Mouse (Mus musculus): ENCODE results near the gene Stil. TPM values are rescaled to one million over a fixed set of nuclear protein-coding genes. Genes with fewer than 3 reads are reported as not detected.

Gene Stil
- polyA plus RNA-seq, 1 experiment from 2014 or later = 16.6 TPM

- Histone ChIP-seq H3K9ac (no peak overlapping the region), H3K4me2 (no peak overlapping the region), H3K4me1 (peaks cover 26% of the 10 kb centered on the region), H3K4me3 (no peak overlapping the region), H3K27me3 (no peaks in the 10 kb centered on the region), H3K9me3 (no peaks in the 10 kb centered on the region), H3K27ac (peak overlapping the region; percentile 84), H3K36me3 (no peaks in the 10 kb centered on the region)
- 45% methylated on average over 3 of the region's 3 CpGs for WGBS
- peak; percentile 20; the same call in 1 of the 2 replicates for ATAC-seq (ENCODE audit: borderline replicate concordance, extremely low read depth, low FRiP score, low TSS enrichment)
Measured at GRCm38 (mm10) chr4:115086763-115087415, 86.9 kb downstream of the Stil start.

DNA sequence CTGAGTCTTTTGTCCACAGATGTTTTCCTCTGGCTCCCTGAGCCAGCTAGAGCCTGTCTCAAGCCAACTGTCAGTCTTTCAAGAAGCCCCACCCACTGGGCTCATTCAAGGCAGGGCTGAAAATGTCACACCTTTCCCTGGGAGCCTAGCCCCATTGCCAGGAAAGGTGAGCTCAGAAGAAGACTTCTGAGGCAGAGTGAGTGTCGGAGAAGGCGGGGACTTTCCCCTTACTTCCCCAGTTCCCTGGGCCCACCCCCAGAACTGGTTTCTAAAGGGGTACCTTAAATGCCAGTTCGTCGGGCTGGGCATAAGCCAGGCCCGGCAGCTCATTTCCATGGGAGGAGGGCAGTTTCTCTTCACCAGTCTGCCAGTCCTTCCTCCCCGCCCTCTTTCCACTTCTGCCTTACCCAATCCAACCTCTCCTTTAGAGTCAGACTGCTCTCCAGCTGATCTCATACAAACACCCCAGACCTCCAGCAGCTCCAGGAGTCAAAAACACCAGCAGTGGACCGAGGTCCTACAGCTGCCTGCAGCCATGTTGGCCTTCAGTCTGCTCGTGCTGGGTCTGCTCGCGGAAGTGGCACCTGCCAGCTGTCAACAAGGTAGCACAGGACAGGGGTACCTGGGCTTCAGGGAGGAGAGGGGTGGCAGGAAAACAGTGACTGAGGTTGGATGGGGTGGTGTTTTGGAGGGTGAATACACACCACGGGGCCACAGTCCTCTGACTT lies 88.8 kb downstream of the Stil start, which contains the start of gene Pdzk1ip1:
Pdzk1ip1 (plus strand) TSS at position 98 of the 728 bp plus-strand sequence.
- 15% methylated on average over 11 of the region's 11 CpGs for WGBS
- Histone ChIP-seq H3K9ac (no peak within 1 kb of the TSS), H3K4me1 (peaks cover 26% of the 10 kb centered on the region), H3K4me2 (peak within 1 kb of the TSS; percentile 49), H3K27ac (peak within 1 kb of the TSS; percentile 84), H3K36me3 (no peaks in the 10 kb centered on the region), H3K27me3 (no peaks in the 10 kb centered on the region), H3K9me3 (no peaks in the 10 kb centered on the region), H3K4me3 (peak within 1 kb of the TSS; percentile 29)
- peak; percentile 60 for ATAC-seq (ENCODE audit: borderline replicate concordance, extremely low read depth, low FRiP score, low TSS enrichment)

DNA sequence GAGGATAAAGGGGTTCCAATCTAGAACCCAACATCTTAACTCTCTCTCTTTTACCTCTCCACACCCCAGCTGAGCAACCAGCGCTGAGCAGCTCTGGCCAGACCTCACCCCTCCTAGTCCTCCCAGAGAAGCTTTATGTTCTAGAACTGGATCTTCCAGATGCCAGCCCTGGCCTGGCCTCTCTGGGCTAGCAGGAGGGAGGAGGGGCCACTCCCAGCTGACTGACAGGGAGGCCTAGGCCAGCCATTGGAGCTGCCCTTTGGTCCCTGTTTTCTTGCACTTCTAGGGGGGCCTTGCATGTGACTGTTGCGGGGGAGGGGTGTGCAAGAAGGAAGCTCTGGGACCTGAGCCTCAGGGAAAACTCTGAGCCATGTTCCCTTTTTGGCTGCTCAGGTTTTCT lies 90.6 kb downstream of the Stil start:
- Histone ChIP-seq H3K9ac (no peak overlapping the region), H3K4me2 (no peak overlapping the region; the same call in 1 of the 2 replicates), H3K4me3 (no peak overlapping the region), H3K27me3 (0 out of 2 replicates have a peak, but pooled peaks cover 3% of the 10 kb centered on the region), H3K27ac (no peak overlapping the region), H3K9me3 (no peaks in the 10 kb centered on the region), H3K4me1 (peaks cover 26% of the 10 kb centered on the region), H3K36me3 (no peaks in the 10 kb centered on the region)
- no peak for ATAC-seq (ENCODE audit: borderline replicate concordance, extremely low read depth, low FRiP score, low TSS enrichment)
- WGBS = 46% methylated on average over 2 of the region's 2 CpGs

DNA sequence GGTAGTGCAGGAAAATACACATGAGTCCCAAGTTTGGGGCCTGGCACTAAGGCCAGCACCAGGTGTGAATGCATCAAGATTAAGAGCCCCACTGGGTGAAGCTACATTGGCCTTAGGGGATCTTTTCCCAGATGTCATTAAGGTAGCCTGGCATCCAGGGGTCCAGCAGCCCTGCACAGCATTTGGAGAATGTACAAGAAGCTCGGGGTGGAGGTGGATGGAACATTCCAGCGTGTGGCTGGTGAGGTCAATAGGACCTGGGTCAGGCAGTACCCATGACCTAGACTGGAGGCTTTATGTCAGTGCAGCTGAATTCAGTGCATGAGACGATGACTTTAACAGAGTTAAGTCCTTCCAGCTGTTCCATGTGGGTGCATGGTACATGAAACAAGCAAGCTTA lies 91.8 kb downstream of the Stil start:
- ATAC-seq (ENCODE audit: borderline replicate concordance, extremely low read depth, low FRiP score, low TSS enrichment) = no peak
- H3K27ac ChIP-seq = no peak overlapping the region
- H3K4me3 ChIP-seq = no peak overlapping the region
- H3K9me3 ChIP-seq = no peaks in the 10 kb centered on the region
- H3K36me3 ChIP-seq = no peaks in the 10 kb centered on the region
- H3K27me3 ChIP-seq = peaks cover 3% of the 10 kb centered on the region; the same call in 1 of the 2 replicates
- 73% methylated on average over 3 of the region's 3 CpGs for WGBS
- no peak overlapping the region for H3K9ac ChIP-seq
- H3K4me2 ChIP-seq = no peak overlapping the region
- peaks cover 31% of the 10 kb centered on the region for H3K4me1 ChIP-seq

Other genes starting within 250 kb of the Stil start
- not detected in 2 replicates for gene Gm12830, start 178.4 kb upstream of the Stil start, polyA plus RNA-seq (2015; fragmentation: Nextera tagmentation; extraction: Ambion mirVana)
- 0.15 and 0.20 TPM in 2 replicates for gene Foxd2, start 91.3 kb upstream of the Stil start, polyA plus RNA-seq (2015; fragmentation: Nextera tagmentation; extraction: Ambion mirVana)
- gene Foxe3, start 74.1 kb upstream of the Stil start, polyA plus RNA-seq (2015; fragmentation: Nextera tagmentation; extraction: Ambion mirVana) = not detected in 2 replicates
- 106 and 113 TPM in 2 replicates for gene Cmpk1, start 12.9 kb upstream of the Stil start, polyA plus RNA-seq (2015; fragmentation: Nextera tagmentation; extraction: Ambion mirVana)
- gene Tal1, start 56.3 kb downstream of the Stil start, polyA plus RNA-seq (2015; fragmentation: Nextera tagmentation; extraction: Ambion mirVana) = 1.8 TPM in 2 replicates
- gene Pdzk1ip1, start 88.5 kb downstream of the Stil start, polyA plus RNA-seq (2015; fragmentation: Nextera tagmentation; extraction: Ambion mirVana) = 21.6 and 22.9 TPM in 2 replicates
- 0.06 TPM in 1 of 2 replicates, not detected in the other for gene Cyp4x1, start 134.1 kb downstream of the Stil start, polyA plus RNA-seq (2015; fragmentation: Nextera tagmentation; extraction: Ambion mirVana)
- not detected in 2 replicates for gene Cyp4a29, start 241.9 kb downstream of the Stil start, polyA plus RNA-seq (2015; fragmentation: Nextera tagmentation; extraction: Ambion mirVana)

Data from lung, embryonic 15.5 days (tissue).